Mouse (Mus musculus): ENCODE measurements around the gene Wdr82.

- TF ChIP-seq POLR2A (IDR thresholded peaks at IDR 0.05; ENCODE audit: low read depth, low read length) (no peak), CTCF (IDR thresholded peaks at IDR 0.05; ENCODE audit: extremely low read depth, insufficient read length, insufficient replicate concordance, low read depth, low read length) (no peak)
These were observed 55.5 kb downstream of the Wdr82 start for GRCm38 (mm10) chr9:106226151-106226682.

Data from small intestine, adult 2 months (tissue).